Mouse (Mus musculus) CH12F3 (cell line): Measurements from ENCODE around the gene Wipi1.

Source experiments
- in situ Hi-C: fragments of 300-500 bp; cut with MboI; formaldehyde crosslinking; loops from 2 replicates; pipeline ENCODE4 v1.14.3; 2020; ENCODE audit warnings: low sequenced_read_pairs

The Wipi1 gene

GRCm38 (mm10) chr11:109546305-109547001, 65.3 kb downstream of the Wipi1 start:
- in situ Hi-C loops, result no loop called here

GRCm38 (mm10) chr11:109545700-109546143, 66.0 kb downstream of the Wipi1 start:
- in situ Hi-C loops, result no loop called here

GRCm38 (mm10) chr11:109545265-109545664, 66.5 kb downstream of the Wipi1 start:
- in situ Hi-C loops, result no loop called here

- in situ Hi-C loops, result no loop called here
These were observed 67.3 kb downstream of the Wipi1 start for GRCm38 (mm10) chr11:109544432-109544831.

GRCm38 (mm10) chr11:109543466-109543865, 68.3 kb downstream of the Wipi1 start:
- in situ Hi-C loops, result no loop called here

- in situ Hi-C loops, result no loop called here
These were observed 72.5 kb downstream of the Wipi1 start for GRCm38 (mm10) chr11:109539290-109539689.

- in situ Hi-C loops, result no loop called here
These were observed 74.8 kb downstream of the Wipi1 start for GRCm38 (mm10) chr11:109536939-109537338.

- in situ Hi-C loops, result no loop called here
These were observed 75.8 kb downstream of the Wipi1 start for GRCm38 (mm10) chr11:109535966-109536365.

GRCm38 (mm10) chr11:109530030-109530429, 81.7 kb downstream of the Wipi1 start:
- in situ Hi-C loops, result no loop called here

- in situ Hi-C loops, result no loop called here
These were observed 86.2 kb downstream of the Wipi1 start for GRCm38 (mm10) chr11:109525571-109525970.

GRCm38 (mm10) chr11:109524869-109525268, 86.9 kb downstream of the Wipi1 start:
- in situ Hi-C loops, result no loop called here
